Mouse (Mus musculus) inflammation-experienced regulatory T-cells, adult 16 weeks (primary cell): ENCODE data around the gene Akr1c20. TPM values are rescaled to one million over a fixed set of nuclear protein-coding genes. Genes with fewer than 3 reads are reported as not detected.

Source experiments
- polyA plus RNA-seq: library from polyadenylated mRNA; unstranded; fragments of 100-300 nt; shearing (Covaris generic); gene quantifications from one replicate; pipeline ENCODE4 v1.2.1, GENCODE M21; 2017

Akr1c20 gene
- not detected for polyA plus RNA-seq

GRCm38 (mm10) chr13:4523201-4523838, at the start of gene Akr1c20:
TSS of gene Akr1c20 (minus strand) at chr13:4523345.

Other genes with a start within 250 kb of the Akr1c20 start
- gene Akr1c12, start 243.9 kb downstream of the Akr1c20 start, polyA plus RNA-seq = 6.6 TPM
- gene Akr1c6, start 89.0 kb downstream of the Akr1c20 start, polyA plus RNA-seq = not detected
- not detected for gene Akr1c21, start 50.7 kb upstream of the Akr1c20 start, polyA plus RNA-seq
- 17.0 TPM for gene Akr1e1, start 85.8 kb upstream of the Akr1c20 start, polyA plus RNA-seq